Mouse (Mus musculus) kidney, postnatal 4 days (tissue): ENCODE data around the gene Myo1d.
A peak's percentile ranks its signal among the peaks of the same experiment; 100 is the strongest.

ENCODE experiments used
- DNase-seq, 2 experiments: peaks; one replicate each; pipeline ENCODE4 v3.0.0; 2021; ENCODE audit warnings: mixed read lengths in 2 of 2

The Myo1d gene

DNA sequence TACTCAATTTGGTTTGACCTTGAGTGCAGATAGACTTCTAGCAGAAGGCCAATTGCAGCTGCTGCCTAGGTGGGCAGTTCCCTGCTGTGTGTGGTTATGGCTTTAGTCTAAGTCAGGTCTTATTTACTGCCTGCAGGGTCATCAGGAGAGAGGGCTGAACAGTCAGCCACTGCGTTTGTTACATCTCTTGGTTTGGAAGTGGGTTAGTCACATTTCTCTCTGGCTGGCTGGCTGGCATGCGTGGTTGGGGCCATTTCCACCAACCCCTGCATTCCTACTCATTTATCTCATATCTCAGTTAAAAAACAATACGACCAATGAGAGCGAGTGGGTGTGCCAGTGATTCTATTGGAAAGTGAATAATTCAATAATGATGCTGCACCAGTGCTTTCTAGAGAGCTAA, 280.3 kb downstream of the Myo1d start:
- DNase-seq, result no peak

DNA sequence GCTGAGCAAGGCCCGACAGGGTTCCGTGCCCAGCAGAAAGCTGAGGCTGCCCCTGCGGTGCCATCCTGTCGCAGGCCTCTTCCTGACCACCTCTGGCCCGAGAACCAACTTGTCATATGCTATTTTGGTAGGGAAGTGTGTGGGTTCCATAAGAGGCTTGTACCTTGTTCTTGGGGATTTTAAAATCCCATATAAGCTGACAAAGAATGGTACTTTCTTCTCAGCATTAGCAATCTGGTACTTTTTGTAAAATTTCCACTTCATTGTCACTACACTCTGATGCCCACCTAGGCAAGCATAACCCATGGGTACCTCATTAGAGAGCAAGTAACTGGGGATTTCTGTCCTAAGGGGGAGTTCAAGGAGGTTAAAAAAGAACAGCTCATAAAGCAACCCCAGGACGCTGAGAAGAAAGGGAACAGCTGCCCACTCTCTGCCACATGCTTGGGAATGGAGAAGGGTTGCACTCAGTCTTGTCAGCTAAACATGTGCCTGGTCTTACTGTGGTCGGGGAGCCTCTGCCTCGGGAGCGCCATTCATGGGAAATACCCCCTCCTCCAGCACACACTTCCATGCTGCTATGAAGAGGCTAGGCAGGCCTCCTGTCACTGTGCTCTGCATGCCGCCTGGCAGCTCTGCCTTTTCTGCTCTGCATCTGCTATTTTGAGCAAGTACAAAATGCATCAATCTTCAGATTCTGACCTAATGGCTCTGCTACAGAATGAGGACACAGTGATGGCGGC, 281.3 kb downstream of the Myo1d start:
- DNase-seq, result no peak

DNA sequence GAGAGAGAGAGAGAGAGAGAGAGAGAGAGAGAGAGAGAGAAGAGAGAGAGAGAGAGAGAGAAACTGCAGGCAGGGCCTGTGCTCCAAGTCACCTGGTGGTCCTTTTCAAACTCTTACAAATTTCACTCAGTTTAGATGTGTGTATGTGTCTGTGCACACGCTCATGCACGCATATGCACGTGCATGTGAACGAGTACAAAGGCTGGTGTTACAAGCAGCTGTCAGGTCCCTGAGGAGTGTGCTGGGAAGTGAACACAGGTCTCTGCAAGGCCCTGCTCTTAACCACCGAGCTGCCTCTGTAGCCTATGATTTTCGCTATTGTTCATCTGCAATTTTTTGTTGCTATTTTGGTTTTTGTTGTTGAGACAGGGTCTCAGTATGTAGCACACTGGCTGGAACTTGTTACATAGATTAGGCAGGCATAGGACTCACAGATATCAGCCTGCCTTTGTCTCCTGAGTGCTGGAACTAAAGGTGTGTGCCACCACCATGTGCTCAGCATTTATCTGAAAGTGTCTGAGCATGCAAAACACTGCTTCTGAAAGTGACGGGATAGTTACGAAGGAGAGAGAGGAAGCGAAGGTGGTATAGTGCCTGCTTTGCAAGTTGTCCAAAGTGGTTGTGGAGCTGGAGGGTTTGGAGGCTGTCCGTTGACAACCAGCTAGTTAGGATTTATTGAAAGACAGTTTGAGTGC, 282.5 kb downstream of the Myo1d start:
- no peak for DNase-seq

DNA sequence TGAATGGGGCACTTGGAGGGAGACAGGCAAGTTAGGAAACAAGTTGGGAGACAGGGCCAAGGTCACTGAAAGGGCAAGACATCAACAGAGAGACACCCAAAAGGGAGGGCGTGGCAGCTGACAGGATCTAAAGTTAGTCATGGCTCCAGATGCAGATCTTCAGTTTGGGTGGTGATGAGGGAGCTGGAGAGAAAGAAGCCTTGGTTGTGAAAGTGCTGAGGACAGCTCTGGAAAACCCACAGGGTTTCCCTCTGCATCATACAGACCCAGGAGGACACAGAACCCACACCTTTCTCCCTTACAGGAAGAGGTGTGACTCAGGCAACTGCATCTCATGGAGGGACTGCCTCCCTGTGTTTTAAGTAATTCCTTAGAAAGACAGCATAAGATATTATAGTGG, 283.2 kb downstream of the Myo1d start:
- no peak for DNase-seq

DNA sequence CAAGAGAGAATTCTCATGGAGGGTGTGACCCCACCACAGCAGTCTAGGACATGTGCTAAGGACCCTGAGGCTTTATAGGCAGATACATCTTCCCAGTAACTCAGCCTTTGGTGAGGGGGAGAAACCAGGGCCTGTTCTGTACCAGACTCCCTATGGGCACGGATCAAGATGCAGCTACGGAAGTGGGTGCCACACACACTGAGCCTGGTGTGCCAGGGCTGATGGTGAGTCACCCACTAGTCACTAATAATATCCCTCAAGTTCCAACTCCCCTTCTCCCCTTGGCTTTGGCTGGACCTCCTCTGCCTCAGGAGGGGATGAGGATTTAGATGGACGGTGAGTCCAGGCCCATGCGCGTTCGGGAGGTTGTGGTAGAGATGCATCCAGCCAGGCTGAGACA, 283.9 kb downstream of the Myo1d start:
- DNase-seq, result no peak

DNA sequence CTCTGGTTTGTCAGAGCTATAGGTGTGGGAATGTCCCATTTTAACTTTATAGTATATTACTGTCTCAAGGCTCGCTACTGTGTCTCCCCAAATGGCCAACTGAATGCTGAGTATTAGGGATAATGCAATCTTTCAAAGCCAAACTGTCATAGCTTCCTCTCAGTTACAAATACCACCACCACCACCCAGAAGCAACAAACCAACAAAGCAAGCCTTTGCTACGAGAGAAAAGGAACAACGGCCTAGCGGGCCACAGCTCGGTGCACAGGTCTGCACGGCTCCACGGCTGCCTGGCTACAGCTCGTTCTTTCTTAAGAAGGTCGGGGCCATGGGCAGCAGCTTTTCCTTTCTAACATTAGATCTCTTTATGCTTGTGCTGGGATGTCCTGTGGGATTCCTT, 285.0 kb downstream of the Myo1d start:
- DNase-seq, result no peak

DNA sequence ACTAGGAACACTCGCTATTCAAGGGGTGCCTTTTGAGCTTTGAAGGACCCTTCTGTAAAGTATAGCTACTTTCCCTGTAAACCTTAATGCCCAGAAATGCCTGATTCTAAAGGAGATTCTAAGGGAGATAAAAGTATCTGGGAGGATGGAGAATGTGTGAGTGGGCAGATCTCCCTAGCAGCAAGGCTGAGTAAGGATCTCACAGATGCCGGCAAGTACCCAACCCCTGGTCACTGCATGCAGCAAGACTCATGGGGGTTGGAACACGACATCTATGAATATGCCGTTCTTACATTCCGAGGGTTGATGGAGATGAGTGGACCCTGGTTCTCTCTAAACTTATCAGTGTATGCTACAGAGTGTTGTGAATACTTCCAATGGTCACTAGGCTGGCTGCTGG, 286.6 kb downstream of the Myo1d start:
- no peak for DNase-seq

DNA sequence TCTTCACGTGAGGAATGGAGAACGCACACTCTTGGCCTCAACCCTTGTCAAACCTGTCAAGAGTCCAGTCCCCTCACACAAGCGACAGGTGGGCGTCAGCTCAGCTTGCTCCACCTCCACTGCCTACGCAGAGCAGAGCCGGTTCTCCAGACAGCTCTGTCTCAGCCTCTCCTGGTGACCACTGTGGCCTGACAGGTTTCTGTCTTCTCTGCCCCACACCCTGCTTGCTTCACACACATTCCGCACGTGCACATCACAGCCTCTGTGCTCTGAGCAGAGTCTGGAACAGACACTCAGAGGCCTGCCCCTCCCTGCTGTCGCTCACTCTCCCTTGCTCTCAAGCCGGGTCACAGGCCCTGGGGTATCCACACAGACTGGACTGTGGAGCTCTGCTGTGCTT, 289.0 kb downstream of the Myo1d start:
- DNase-seq, result no peak

DNA sequence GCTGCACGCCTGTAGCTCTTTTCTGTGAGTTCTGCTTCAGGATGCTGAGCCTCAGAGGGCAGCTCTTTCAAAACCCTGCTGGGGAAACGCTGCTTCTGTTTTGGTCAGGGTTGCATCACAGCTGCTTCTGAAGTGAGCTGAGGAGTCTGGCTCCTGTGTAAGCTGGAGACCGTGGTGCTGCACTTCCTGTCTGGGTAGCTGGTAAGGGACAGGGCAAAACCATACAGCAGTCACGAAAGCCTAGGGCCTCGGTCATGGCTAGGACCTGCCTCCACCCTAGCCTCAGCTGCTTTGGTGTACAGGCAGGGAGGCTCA, 290.0 kb downstream of the Myo1d start:
- no peak for DNase-seq

DNA sequence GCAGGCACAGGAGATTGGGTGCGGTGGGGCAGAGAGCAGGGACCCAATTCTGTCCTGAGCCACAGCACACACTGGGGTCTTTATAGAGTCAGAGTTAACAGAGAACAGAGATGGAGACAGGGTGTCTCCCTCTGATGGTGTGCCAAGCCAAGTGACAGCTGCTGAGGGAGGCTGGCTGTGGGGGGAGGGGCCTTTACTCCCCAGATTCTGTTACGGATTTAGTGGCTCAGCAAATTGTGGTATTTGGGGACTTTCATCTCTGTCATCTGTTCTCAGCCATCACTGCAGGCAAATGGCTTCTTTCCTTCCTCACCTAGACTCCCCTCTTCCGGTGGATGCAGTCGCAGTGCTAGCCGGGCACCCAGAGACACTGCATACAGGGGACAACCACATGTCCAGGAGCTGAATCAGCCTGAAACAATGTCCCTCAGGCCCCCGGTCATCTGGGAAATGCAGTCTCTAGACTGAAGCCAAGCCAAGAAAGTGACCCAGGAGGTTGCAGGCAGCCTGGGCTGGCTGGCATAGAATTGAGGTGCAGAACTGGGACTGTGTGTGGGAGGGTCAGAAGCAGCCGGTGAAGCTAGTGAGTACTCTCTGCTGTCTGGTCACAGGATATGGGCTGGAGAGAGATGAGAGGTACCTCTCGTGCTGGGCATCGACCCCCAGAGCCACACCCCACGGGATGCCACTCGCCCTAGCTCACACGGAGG, 290.5 kb downstream of the Myo1d start:
- DNase-seq, result peak in 1 of 2 experiments; percentile 45

DNA sequence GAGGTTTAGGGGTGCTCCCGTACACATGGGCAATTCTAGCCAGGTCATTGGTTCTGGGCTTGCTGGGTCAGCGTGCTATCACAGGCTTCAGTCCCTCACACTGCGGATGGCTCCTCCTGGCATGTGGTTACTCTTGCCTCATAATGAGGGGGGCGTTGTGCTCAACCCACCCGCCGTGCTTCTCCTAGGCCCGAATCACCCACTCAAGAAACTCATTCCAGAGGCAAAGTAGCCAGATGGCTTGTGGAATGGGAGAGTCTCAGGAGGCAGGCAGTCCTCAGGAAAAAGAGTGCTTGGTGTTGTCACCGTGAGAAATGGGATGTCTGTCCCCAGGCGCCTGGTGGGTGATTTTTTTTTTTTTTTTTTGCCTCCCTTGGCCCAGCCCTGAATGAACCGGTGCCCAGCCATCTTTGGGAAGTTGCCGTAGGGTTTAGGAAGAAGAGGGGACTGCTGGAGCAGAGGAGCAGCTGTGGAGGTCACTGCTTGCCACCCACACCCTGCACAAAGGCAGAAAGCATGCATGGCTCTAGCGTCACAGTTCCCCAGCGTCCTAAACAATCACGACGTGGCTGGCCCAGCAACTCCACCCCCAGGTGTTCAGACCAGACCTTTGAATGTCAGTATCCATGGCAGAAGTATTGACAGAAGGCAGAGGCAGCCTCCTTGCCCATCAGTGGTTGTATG, 291.8 kb downstream of the Myo1d start:
- DNase-seq, result no peak

DNA sequence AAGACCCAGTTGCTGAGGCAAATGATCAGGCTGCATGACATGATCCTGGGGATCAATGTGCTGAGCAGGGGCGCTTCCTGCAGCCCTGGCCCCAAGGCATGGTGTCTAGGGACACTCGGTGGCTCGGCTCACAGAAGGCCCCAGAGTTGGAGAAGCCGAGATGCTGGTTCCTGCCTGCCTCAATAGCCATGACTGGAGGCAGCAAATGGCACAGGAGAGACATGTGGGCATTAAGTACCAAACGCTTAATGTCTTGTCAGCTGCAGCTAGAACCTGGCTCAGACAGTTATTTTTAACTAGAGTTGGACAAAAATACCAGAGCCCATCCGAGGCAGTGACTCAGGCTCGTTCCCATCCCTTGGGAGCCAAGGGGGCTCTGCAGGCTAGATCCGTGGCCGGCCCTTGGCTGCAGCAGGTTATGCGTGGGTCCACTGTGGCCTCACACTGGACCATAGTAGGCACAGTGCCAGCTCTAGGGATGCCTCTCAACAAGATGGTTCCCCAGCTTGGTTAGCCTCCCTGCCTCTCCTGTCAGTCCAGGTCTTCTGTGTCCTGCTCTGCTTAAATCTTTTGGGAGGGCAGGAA, 294.1 kb downstream of the Myo1d start:
- no peak for DNase-seq

DNA sequence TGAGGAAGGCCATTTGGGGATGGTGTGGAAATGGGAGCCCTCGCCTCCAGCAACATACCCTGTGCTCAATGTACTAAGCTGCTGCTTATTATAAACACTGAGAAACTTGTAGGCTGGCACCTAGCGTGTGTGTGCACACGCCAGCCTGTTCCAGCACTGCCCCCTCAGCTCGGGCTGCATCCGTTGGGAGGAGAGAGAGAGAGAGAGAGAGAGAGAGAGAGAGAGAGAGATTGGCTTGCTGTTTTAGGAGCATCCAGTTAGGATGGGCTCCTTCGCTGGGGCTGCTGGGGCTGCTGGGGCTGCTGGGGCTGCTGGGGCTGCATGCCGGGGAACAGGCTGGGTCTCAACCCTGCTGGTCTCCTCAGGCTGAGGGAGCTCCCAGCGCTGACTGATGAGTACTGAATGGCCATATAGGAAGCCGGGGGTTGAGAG, 294.7 kb downstream of the Myo1d start:
- DNase-seq, result no peak

DNA sequence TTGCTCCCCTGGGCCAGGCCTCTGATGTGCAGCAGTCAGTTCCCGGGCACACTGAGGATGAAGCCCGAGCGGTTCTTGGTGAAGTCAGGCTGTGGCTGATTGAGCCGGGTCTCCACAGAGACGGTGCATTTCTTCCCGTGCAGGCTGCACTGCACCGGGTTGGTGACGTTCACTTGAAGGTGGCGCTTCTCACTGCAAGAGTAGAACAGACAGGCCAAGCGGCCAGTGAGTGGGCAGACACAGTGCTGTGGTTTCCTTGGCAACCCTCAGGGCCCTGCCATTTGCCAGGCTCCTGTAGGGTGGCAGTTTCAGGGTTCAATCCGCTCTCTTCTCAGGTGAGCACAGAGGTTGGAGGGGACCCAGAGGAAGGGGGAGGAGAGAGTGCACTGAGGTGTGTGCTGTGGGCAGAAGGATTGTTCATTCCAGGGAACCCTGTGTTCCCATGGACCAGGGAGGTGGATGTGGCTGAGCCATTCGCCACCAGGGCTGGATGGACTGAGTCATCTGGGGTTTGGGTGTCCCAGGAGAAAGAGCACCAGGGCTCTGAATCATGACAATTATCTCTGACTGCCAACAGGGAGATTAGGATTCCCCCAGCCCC, 295.5 kb downstream of the Myo1d start:
- peak; percentile 58 to 75 for DNase-seq

DNA sequence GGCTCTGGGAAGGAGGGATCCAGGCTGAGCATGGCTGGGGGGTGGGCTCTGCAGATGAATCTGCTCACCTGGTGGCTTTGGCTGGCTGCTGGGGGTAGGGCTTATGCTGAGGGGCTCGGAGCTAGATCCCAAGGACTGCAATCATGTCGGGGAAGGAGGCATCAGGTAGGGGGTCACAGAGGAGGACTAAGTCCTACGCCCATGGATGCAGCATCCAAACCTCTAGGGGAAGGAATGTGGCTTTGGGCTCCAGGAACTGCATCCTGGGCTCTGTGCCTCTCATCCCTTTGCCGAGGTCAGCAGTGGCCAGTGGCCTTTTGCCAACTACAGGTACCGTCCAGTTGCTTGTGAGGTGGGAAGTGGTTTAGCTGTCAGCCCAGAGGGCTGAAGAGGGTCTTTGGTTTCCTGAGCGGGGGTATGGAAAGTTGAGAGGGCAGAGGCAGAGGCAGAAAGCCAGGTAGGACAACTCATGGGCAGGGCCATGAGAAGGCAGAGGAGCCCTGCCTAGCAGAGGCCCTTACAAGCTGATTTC, 296.2 kb downstream of the Myo1d start:
- no peak for DNase-seq

DNA sequence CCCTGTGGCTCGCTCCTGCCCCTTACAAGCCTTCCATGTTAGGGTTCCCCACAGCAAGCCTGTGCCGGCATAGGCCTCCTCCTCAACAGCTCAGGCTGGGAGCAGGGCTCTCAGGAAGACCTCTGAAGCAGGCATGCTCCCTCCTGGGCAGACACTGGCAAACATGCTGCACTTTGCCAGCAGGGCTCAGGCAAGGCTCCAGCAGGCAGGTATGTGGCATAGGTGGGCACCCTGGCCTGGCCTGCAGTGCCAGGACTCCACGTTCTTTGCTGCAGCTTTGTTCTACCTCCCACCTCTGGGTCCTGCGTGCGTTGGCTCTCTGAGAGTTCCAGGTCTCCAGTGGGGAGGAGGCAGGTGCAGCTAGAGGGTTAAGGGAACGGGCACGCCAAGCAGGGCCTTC, 296.9 kb downstream of the Myo1d start:
- DNase-seq, result no peak

DNA sequence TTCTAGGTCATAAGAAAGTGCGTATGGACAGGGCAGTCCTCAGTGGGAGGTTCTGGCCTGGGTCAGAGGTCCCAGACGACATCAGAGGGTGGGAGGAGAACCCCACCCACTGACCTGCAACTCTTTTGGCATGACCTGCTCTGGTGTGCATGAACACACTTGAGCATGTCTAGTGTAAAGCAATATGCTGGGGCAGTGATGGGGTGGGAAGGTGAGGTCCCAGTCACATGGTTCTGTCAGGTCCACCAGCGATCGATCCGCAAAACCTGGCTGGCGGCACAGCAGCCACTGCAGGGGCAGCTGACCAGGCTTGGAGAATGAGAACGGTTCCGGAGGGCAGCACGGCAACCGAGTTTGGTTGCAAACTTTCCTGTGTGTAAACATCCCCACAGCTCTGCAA, 297.5 kb downstream of the Myo1d start:
- no peak for DNase-seq

DNA sequence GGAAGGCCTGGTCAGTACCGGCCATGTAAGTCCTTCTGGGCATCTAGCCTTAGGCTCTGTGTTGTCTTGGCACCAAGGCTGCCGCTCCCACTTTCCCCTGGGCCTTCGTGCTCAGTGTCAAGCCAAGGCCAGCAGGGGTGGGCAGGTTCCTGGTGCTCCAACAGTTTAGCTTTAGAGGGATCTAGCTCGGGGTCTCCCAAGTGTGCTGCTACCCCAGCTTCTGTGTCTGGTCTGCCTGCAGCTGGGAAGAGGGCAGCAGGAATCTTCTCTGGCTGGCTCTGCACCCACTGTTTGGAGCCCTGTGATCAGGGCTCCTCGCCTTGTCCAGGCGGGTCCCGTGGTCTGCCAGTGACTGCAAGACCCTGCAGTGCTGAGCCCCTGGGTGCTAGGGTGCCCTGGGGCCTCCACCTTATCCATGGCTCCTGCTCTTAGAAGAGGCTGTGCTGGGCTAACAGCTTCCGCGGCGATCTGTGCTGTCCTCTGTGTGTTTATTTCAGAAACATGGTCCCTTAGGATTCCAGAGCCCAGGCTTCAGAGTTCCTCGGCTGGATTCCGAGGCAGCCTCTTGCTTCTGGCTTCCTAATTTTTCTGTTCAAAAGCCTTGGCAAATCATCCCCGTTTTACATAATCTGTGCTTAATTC, 298.3 kb downstream of the Myo1d start:
- DNase-seq, result no peak

DNA sequence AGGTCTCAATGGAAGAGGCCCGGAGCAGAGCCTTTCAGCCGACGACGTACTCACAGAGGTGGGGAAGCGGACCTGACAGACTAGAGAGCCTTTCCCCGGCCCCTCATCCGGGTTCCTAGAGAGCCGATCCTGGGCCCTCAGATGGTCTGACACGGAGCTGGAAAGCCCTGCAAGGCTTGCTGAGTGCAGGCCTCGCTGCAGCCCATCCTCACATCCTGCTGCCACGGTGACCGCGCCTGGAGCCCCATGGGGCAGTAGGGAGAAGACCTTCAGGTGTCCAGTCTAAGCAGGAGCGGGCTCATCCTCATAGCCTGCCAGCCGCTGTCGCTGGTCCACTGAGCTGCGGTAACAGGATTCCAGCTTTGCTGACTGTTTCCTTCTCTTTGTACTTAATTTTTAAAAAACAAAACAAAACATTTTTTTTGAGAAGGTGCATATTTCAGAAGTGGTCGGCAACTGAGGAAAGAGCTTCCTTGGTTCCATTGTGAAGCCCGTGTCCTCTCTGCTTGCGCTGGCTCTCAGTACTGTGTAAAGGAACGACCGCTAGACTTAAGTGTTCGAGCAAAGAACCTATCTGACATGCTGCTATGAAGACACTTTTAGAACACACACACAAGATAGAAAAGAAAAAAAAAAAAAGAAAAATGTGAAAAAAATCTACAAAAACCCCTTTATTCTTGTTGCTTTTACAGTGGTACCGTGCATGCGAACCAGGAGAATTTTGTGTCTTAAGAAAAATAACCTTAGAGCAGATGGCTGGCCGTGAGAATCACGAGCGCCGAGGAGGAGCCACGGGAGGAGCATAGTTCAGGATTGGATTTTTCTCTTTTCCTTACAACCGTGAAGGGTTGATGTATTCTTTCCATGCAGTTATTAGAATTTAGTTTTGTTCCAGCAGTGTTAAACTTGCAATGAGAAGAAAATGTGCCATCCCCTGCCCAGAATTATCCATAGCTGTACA, 299.6 kb downstream of the Myo1d start:
- no peak for DNase-seq

DNA sequence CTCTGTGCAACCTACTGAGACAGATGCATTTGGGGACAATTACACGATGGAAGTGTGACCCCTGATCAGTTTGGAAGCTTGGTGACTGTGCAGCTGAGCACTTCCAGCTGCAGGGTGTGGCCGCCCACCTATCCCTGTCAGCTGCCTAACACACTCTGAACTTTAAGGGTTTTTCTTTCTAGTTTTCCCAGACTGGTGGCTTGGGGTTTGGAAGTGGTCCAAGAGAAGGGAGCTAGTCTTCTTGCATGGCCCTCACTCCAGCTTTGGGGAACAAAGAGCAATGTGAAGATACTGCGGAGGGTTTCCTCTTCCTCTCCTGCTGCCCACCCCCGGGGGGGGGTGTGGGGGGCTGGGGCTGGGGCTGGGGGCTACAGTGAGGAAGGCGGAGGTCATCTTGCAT, 300.4 kb downstream of the Myo1d start:
- DNase-seq, result no peak
